Mouse (Mus musculus): ENCODE measurements around the gene Mfrp. TPM values are rescaled to one million over a fixed set of nuclear protein-coding genes. Genes with fewer than 3 reads are reported as not detected.
A peak's percentile ranks its signal among the peaks of the same experiment; 100 is the strongest.

Mfrp gene
- polyA plus RNA-seq, 1 experiment from 2014 or later = 0.21 TPM

- peaks cover 82% of the 10 kb centered on the region for H3K4me1 ChIP-seq
- no peaks in the 10 kb centered on the region for H3K9me3 ChIP-seq
- H3K27ac ChIP-seq = peak overlapping the region; percentile 77
- 58% methylated on average over 5 of the region's 5 CpGs for WGBS
- H3K27me3 ChIP-seq (ENCODE audit: insufficient read depth, poor library complexity, severe bottlenecking) = no peaks in the 10 kb centered on the region
- DNase-seq (ENCODE audit: low spot score) = no peak
- peaks cover 15% of the 10 kb centered on the region for H3K36me3 ChIP-seq
- no peak overlapping the region for H3K4me3 ChIP-seq
These were observed 28.4 kb upstream of the Mfrp start for GRCm38 (mm10) chr9:44073115-44073514.

GRCm38 (mm10) chr9:44074395-44075275 lies 26.9 kb upstream of the Mfrp start:
- H3K9me3 ChIP-seq = no peaks in the 10 kb centered on the region
- H3K27ac ChIP-seq = no peak overlapping the region
- peaks cover 86% of the 10 kb centered on the region for H3K4me1 ChIP-seq
- 56% methylated on average over 9 of the region's 9 CpGs for WGBS
- no peaks in the 10 kb centered on the region for H3K27me3 ChIP-seq (ENCODE audit: insufficient read depth, poor library complexity, severe bottlenecking)
- no peak overlapping the region for H3K4me3 ChIP-seq
- no peak for DNase-seq (ENCODE audit: low spot score)
- peaks cover 15% of the 10 kb centered on the region for H3K36me3 ChIP-seq

- peaks cover 15% of the 10 kb centered on the region for H3K36me3 ChIP-seq
- no peak overlapping the region for H3K4me3 ChIP-seq
- WGBS = 72% methylated on average over 24 of the region's 24 CpGs
- no peaks in the 10 kb centered on the region for H3K9me3 ChIP-seq
- H3K4me1 ChIP-seq = peaks cover 87% of the 10 kb centered on the region
- DNase-seq (ENCODE audit: low spot score) = no peak
- H3K27ac ChIP-seq = no peak overlapping the region
- H3K27me3 ChIP-seq (ENCODE audit: insufficient read depth, poor library complexity, severe bottlenecking) = no peaks in the 10 kb centered on the region
These were observed 26.1 kb upstream of the Mfrp start for GRCm38 (mm10) chr9:44075276-44075995.

GRCm38 (mm10) chr9:44075996-44076763 lies 25.3 kb upstream of the Mfrp start:
- H3K36me3 ChIP-seq = peaks cover 15% of the 10 kb centered on the region
- DNase-seq (ENCODE audit: low spot score) = no peak
- H3K4me1 ChIP-seq = peaks cover 85% of the 10 kb centered on the region
- no peaks in the 10 kb centered on the region for H3K27me3 ChIP-seq (ENCODE audit: insufficient read depth, poor library complexity, severe bottlenecking)
- 64% methylated on average over 16 of the region's 16 CpGs for WGBS
- no peak overlapping the region for H3K4me3 ChIP-seq
- H3K27ac ChIP-seq = no peak overlapping the region
- H3K9me3 ChIP-seq = no peaks in the 10 kb centered on the region

DNA sequence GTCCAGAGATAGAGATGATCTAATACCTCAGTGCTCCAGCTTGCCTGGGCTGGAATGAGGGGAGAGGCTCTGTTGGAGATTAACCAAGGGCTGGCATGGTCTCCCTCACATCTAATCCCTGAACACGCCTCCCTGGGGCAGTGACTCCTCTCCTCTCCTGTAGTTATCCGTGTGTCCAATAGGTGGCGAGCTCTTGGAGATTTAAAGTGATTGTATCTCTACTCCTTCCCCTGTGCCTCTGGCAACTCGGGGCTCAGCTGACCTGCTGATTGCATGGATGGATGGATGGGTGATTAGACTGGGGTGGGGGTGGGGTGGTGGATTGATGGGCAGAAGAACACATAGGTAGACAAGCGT lies 24.8 kb upstream of the Mfrp start:
- peaks cover 79% of the 10 kb centered on the region for H3K4me1 ChIP-seq
- DNase-seq (ENCODE audit: low spot score) = no peak

GRCm38 (mm10) chr9:44077266-44077910 lies 24.1 kb upstream of the Mfrp start:
- 77% methylated on average over 11 of the region's 11 CpGs for WGBS
- Histone ChIP-seq H3K27ac (peak overlapping the region; percentile 77; the same call in 1 of the 2 replicates), H3K27me3 (ENCODE audit: insufficient read depth, poor library complexity, severe bottlenecking) (no peaks in the 10 kb centered on the region), H3K9me3 (no peaks in the 10 kb centered on the region), H3K4me1 (peaks cover 76% of the 10 kb centered on the region), H3K36me3 (peaks cover 15% of the 10 kb centered on the region), H3K4me3 (no peak overlapping the region)
- DNase-seq (ENCODE audit: low spot score) = no peak

More for the DNA sequence above, 24.8 kb upstream of the Mfrp start:
- H3K36me3 ChIP-seq = peaks cover 15% of the 10 kb centered on the region
- no peak overlapping the region for H3K4me3 ChIP-seq
- H3K27ac ChIP-seq = no peak overlapping the region
- 10% methylated on average over 5 of the region's 5 CpGs for WGBS
- no peaks in the 10 kb centered on the region for H3K9me3 ChIP-seq
- no peaks in the 10 kb centered on the region for H3K27me3 ChIP-seq (ENCODE audit: insufficient read depth, poor library complexity, severe bottlenecking)

GRCm38 (mm10) chr9:44078136-44078797 lies 23.3 kb upstream of the Mfrp start:
- peak overlapping the region; percentile 32; the same call in 1 of the 2 replicates for H3K4me3 ChIP-seq
- H3K4me1 ChIP-seq = peaks cover 76% of the 10 kb centered on the region
- peaks cover 5% of the 10 kb centered on the region; the same call in 1 of the 2 replicates for H3K27me3 ChIP-seq (ENCODE audit: insufficient read depth, poor library complexity, severe bottlenecking)
- no peak for DNase-seq (ENCODE audit: low spot score)
- H3K36me3 ChIP-seq = peaks cover 18% of the 10 kb centered on the region
- no peaks in the 10 kb centered on the region for H3K9me3 ChIP-seq
- peak overlapping the region; percentile 77 for H3K27ac ChIP-seq
- WGBS = 80% methylated on average over 10 of the region's 10 CpGs

- H3K36me3 ChIP-seq = peaks cover 18% of the 10 kb centered on the region; the same call in 1 of the 2 replicates
- peak overlapping the region; percentile 32; the same call in 1 of the 2 replicates for H3K4me3 ChIP-seq
- DNase-seq (ENCODE audit: low spot score) = no peak
- H3K9me3 ChIP-seq = no peaks in the 10 kb centered on the region
- peaks cover 11% of the 10 kb centered on the region; the same call in 1 of the 2 replicates for H3K27me3 ChIP-seq (ENCODE audit: insufficient read depth, poor library complexity, severe bottlenecking)
- H3K4me1 ChIP-seq = peaks cover 80% of the 10 kb centered on the region
- 29% methylated on average over 16 of the region's 16 CpGs for WGBS
- peak overlapping the region; percentile 77 for H3K27ac ChIP-seq
These were observed 22.4 kb upstream of the Mfrp start for GRCm38 (mm10) chr9:44078955-44079756.

GRCm38 (mm10) chr9:44079997-44080780 lies 21.3 kb upstream of the Mfrp start:
- DNase-seq (ENCODE audit: low spot score) = no peak
- H3K27me3 ChIP-seq (ENCODE audit: insufficient read depth, poor library complexity, severe bottlenecking) = peaks cover 11% of the 10 kb centered on the region; the same call in 1 of the 2 replicates
- no peak overlapping the region for H3K4me3 ChIP-seq
- H3K36me3 ChIP-seq = peaks cover 16% of the 10 kb centered on the region; the same call in 1 of the 2 replicates
- 70% methylated on average over 10 of the region's 10 CpGs for WGBS
- H3K4me1 ChIP-seq = peaks cover 88% of the 10 kb centered on the region
- no peaks in the 10 kb centered on the region for H3K9me3 ChIP-seq
- no peak overlapping the region; the same call in 1 of the 2 replicates for H3K27ac ChIP-seq

- WGBS = 75% methylated on average over 5 of the region's 5 CpGs
- no peak for DNase-seq (ENCODE audit: low spot score)
- Histone ChIP-seq H3K9me3 (no peaks in the 10 kb centered on the region), H3K4me1 (peaks cover 88% of the 10 kb centered on the region), H3K27me3 (ENCODE audit: insufficient read depth, poor library complexity, severe bottlenecking) (peaks cover 19% of the 10 kb centered on the region; the same call in 1 of the 2 replicates), H3K27ac (no peak overlapping the region), H3K36me3 (peaks cover 9% of the 10 kb centered on the region; the same call in 1 of the 2 replicates), H3K4me3 (no peak overlapping the region)
These were observed 20.6 kb upstream of the Mfrp start for GRCm38 (mm10) chr9:44080953-44081352.

All from heart, embryonic 10.5 days (tissue).